Mouse (Mus musculus): Measurements from ENCODE around the gene Armh1. TPM values are rescaled to one million over a fixed set of nuclear protein-coding genes. Genes with fewer than 3 reads are reported as not detected.

Gene Armh1
- total RNA-seq, 1 experiment, result 0.18 TPM

DNA sequence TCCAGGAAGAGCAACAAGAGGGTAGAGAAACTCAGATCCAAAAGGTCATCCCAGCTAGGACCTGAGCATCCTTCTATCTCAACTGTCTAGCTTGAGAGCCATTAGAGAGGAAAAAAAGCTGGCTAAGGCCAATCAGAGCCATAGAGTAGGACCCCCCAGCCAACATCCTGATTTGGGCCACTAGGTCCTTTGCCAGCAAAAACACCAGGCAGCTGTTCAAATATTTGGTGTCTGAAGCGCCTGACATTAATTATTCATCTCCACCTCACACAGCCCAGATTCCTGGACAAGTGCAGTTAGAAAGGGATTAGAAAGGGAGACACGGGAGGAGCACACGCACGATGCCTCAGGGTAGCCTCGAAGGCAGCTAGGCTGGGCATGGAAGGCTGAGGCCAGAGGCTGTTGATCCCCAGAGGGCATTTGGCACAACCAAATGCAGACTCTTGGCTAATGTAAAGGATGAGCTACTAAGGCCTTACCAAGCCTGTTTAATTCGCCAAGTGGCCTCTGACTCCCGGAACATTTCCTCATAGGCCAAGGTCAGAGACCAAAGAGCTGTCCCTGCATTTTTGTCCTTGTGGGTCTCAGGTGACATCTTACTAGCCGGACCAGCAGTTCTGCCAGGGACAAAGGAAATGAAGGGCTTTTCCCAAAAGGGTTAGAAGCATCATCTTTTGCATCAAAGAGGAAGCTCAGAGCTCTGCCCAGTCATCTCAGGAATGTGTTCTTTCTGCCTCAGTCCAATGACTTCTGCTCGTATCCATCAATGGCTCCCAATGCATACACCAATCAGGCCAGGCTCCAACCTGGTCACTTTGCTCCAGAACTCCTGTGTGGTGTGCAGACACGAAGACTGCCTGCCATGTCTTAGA is 26.7 kb upstream of the Armh1 start:
- Histone ChIP-seq H3K4me3 (ENCODE audit: insufficient read depth in 1 of 2, low read depth in 1 of 2, low read length in 2 of 2, poor library complexity in 1 of 2, severe bottlenecking in 1 of 2) (no peak overlapping the region), H3K4me1 (ENCODE audit: control insufficient read depth in 2 of 2, insufficient read depth in 2 of 2, low read length in 2 of 2, poor library complexity in 1 of 2) (peaks cover 6 to 16% of the 10 kb centered on the region in 2 experiments; a peak in 3 of 4 replicates), H3K36me3 (ENCODE audit: control insufficient read depth, insufficient read depth, low read length, poor library complexity, severe bottlenecking) (peaks cover 73% of the 10 kb centered on the region), H3K9me3 (ENCODE audit: control insufficient read depth, insufficient read depth, low read depth, low read length) (no peaks in the 10 kb centered on the region), H3K9ac (ENCODE audit: insufficient read depth, low read depth, low read length, poor library complexity, severe bottlenecking) (no peak overlapping the region), H3K27ac (ENCODE audit: insufficient read depth, low read depth, low read length, poor library complexity, severe bottlenecking) (no peak overlapping the region)
- no peak for DNase-seq (ENCODE audit: low read depth, low spot score)
- TF ChIP-seq ZNF384 (IDR thresholded peaks at IDR 0.05; ENCODE audit: low read depth, low read length) (no peak), CHD2 (IDR thresholded peaks at IDR 0.05; ENCODE audit: low read depth, low read length) (no peak), ZC3H11A (IDR thresholded peaks at IDR 0.05; ENCODE audit: borderline replicate concordance, low read depth, low read length) (no peak), MAFK (IDR thresholded peaks at IDR 0.05; ENCODE audit: insufficient read depth, low read depth, low read length) (no peak), HCFC1 (IDR thresholded peaks at IDR 0.05; ENCODE audit: borderline replicate concordance, insufficient read depth, low read length) (no peak)
- in situ Hi-C loops (cut with MboI; ENCODE audit: low sequenced_read_pairs in 2 of 2, unreplicated experiment in 2 of 2), result no loop called here

- H3K36me3 ChIP-seq (ENCODE audit: control insufficient read depth, insufficient read depth, low read length, poor library complexity, severe bottlenecking), result peaks cover 73% of the 10 kb centered on the region
- H3K27ac ChIP-seq (ENCODE audit: insufficient read depth, low read depth, low read length, poor library complexity, severe bottlenecking), result no peak overlapping the region
- TF ChIP-seq ZNF384 (IDR thresholded peaks at IDR 0.05; ENCODE audit: low read depth, low read length) (no peak), HCFC1 (IDR thresholded peaks at IDR 0.05; ENCODE audit: borderline replicate concordance, insufficient read depth, low read length) (no peak), CHD2 (IDR thresholded peaks at IDR 0.05; ENCODE audit: low read depth, low read length) (no peak), MAFK (IDR thresholded peaks at IDR 0.05; ENCODE audit: insufficient read depth, low read depth, low read length) (no peak), ZC3H11A (IDR thresholded peaks at IDR 0.05; ENCODE audit: borderline replicate concordance, low read depth, low read length) (no peak)
- H3K9me3 ChIP-seq (ENCODE audit: control insufficient read depth, insufficient read depth, low read depth, low read length), result no peaks in the 10 kb centered on the region
- H3K4me3 ChIP-seq (ENCODE audit: insufficient read depth in 1 of 2, low read depth in 1 of 2, low read length in 2 of 2, poor library complexity in 1 of 2, severe bottlenecking in 1 of 2), result no peak overlapping the region
- in situ Hi-C loops (cut with MboI; ENCODE audit: low sequenced_read_pairs in 2 of 2, unreplicated experiment in 2 of 2), result no loop called here
- no peak for DNase-seq (ENCODE audit: low read depth, low spot score)
- H3K9ac ChIP-seq (ENCODE audit: insufficient read depth, low read depth, low read length, poor library complexity, severe bottlenecking), result no peak overlapping the region
- H3K4me1 ChIP-seq (ENCODE audit: control insufficient read depth in 2 of 2, insufficient read depth in 2 of 2, low read length in 2 of 2, poor library complexity in 1 of 2), result peaks cover 1 to 12% of the 10 kb centered on the region in 2 experiments; a peak in 2 of 4 replicates
These were observed 25.8 kb upstream of the Armh1 start for GRCm38 (mm10) chr4:117277687-117278086.

DNA sequence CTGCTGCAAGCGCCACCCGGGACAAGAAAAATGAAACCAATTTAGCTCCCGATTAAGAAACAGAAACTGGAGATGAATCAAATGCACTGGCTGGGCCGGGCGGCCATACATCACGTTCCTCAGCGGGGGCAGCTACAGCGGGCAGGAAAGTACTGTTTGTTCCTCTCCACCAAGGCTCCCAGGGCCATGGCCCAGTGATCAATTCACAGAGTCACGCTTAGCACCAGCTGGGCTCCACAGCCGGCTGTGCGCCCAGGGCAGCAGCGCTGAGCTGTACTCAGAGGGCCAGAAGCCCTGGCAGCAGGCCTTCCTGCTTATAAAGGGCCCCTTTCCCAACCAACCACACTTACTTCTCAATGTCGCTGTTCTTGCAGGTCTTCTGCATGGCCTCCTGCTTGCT is 25.1 kb upstream of the Armh1 start:
- no peak overlapping the region for H3K27ac ChIP-seq (ENCODE audit: insufficient read depth, low read depth, low read length, poor library complexity, severe bottlenecking)
- H3K4me1 ChIP-seq (ENCODE audit: control insufficient read depth in 2 of 2, insufficient read depth in 2 of 2, low read length in 2 of 2, poor library complexity in 1 of 2), result peaks cover 0 to 16% of the 10 kb centered on the region in 2 experiments; a peak in 1 of 4 replicates
- DNase-seq (ENCODE audit: low read depth, low spot score), result no peak
- in situ Hi-C loops (cut with MboI; ENCODE audit: low sequenced_read_pairs in 2 of 2, unreplicated experiment in 2 of 2), result no loop called here
- H3K9me3 ChIP-seq (ENCODE audit: control insufficient read depth, insufficient read depth, low read depth, low read length), result no peaks in the 10 kb centered on the region
- H3K9ac ChIP-seq (ENCODE audit: insufficient read depth, low read depth, low read length, poor library complexity, severe bottlenecking), result no peak overlapping the region
- H3K36me3 ChIP-seq (ENCODE audit: control insufficient read depth, insufficient read depth, low read length, poor library complexity, severe bottlenecking), result peaks cover 72% of the 10 kb centered on the region
- TF ChIP-seq HCFC1 (IDR thresholded peaks at IDR 0.05; ENCODE audit: borderline replicate concordance, insufficient read depth, low read length) (no peak), ZC3H11A (IDR thresholded peaks at IDR 0.05; ENCODE audit: borderline replicate concordance, low read depth, low read length) (no peak), CHD2 (IDR thresholded peaks at IDR 0.05; ENCODE audit: low read depth, low read length) (no peak), ZNF384 (IDR thresholded peaks at IDR 0.05; ENCODE audit: low read depth, low read length) (no peak), MAFK (IDR thresholded peaks at IDR 0.05; ENCODE audit: insufficient read depth, low read depth, low read length) (no peak)
- H3K4me3 ChIP-seq (ENCODE audit: insufficient read depth in 1 of 2, low read depth in 1 of 2, low read length in 2 of 2, poor library complexity in 1 of 2, severe bottlenecking in 1 of 2), result no peak overlapping the region

GRCm38 (mm10) chr4:117276281-117276711 is 24.4 kb upstream of the Armh1 start:
- Histone ChIP-seq H3K4me3 (ENCODE audit: insufficient read depth in 1 of 2, low read depth in 1 of 2, low read length in 2 of 2, poor library complexity in 1 of 2, severe bottlenecking in 1 of 2) (no peak overlapping the region), H3K36me3 (ENCODE audit: control insufficient read depth, insufficient read depth, low read length, poor library complexity, severe bottlenecking) (peaks cover 72% of the 10 kb centered on the region), H3K9ac (ENCODE audit: insufficient read depth, low read depth, low read length, poor library complexity, severe bottlenecking) (no peak overlapping the region), H3K27ac (ENCODE audit: insufficient read depth, low read depth, low read length, poor library complexity, severe bottlenecking) (no peak overlapping the region), H3K4me1 (ENCODE audit: control insufficient read depth in 2 of 2, insufficient read depth in 2 of 2, low read length in 2 of 2, poor library complexity in 1 of 2) (peaks cover 0 to 16% of the 10 kb centered on the region in 2 experiments; a peak in 1 of 4 replicates), H3K9me3 (ENCODE audit: control insufficient read depth, insufficient read depth, low read depth, low read length) (no peaks in the 10 kb centered on the region)
- in situ Hi-C loops (cut with MboI; ENCODE audit: low sequenced_read_pairs in 2 of 2, unreplicated experiment in 2 of 2), result no loop called here
- no peak for DNase-seq (ENCODE audit: low read depth, low spot score)
- TF ChIP-seq ZNF384 (IDR thresholded peaks at IDR 0.05; ENCODE audit: low read depth, low read length) (no peak), CHD2 (IDR thresholded peaks at IDR 0.05; ENCODE audit: low read depth, low read length) (no peak), HCFC1 (IDR thresholded peaks at IDR 0.05; ENCODE audit: borderline replicate concordance, insufficient read depth, low read length) (no peak), ZC3H11A (IDR thresholded peaks at IDR 0.05; ENCODE audit: borderline replicate concordance, low read depth, low read length) (no peak), MAFK (IDR thresholded peaks at IDR 0.05; ENCODE audit: insufficient read depth, low read depth, low read length) (no peak)
